Mouse (Mus musculus): ENCODE data around the gene Tmem59.

DNA sequence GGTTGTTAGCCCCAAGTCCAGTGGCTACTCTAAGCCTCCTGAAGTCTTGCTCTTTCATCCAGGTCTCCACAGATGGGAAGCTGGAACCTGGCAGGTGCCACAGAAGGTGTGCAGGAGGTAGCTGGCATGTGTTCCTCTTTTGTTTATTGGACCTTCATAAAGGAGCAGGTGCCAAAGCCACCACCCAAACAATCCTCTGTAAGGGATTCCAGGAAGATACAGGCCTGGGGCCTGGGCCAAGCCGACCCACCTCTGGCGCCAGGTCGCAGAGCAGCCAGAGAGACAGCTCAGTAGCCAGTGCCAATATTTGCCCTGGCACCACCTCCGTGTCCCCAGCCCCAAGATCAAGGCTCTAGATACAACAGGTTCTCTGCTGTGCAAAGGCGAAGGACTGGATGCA lies 43.3 kb downstream of the Tmem59 start:
- TF ChIP-seq EP300 (IDR thresholded peaks at IDR 0.05; ENCODE audit: low read depth) (no peak), CTCF (IDR thresholded peaks at IDR 0.05; ENCODE audit: low read depth) (no peak)
